Mouse (Mus musculus) CH12.LX (cell line): ENCODE results near the gene Srgn. TPM values are rescaled to one million over a fixed set of nuclear protein-coding genes. Genes with fewer than 3 reads are reported as not detected.

ENCODE experiments used
- DNase-seq: peaks from one replicate; pipeline ENCODE4 v3.0.0-alpha.2; 2013; ENCODE audit errors: extremely low read depth
- H3K27ac ChIP-seq: 2 replicates; pipeline ENCODE4 v1.5.1; 2012; ENCODE audit warnings: low read depth, mild to moderate bottlenecking, control low read depth, moderate library complexity; ENCODE audit not compliant: insufficient read depth
- H3K27me3 ChIP-seq: replicated peaks from 2 replicates; pipeline ENCODE3; 2012; ENCODE audit warnings: inconsistent platforms
- H3K36me3 ChIP-seq, 2 experiments: replicated peaks in 1 of 2; 2 replicates each; pipeline versions ENCODE3 to v1.6.1; 2012; ENCODE audit warnings: inconsistent platforms in 1 of 2, low read length in 1 of 2, mild to moderate bottlenecking in 1 of 2, mixed read lengths in 1 of 2, moderate library complexity in 1 of 2; ENCODE audit not compliant: control insufficient read depth in 1 of 2, insufficient read depth in 1 of 2
- H3K4me1 ChIP-seq, 2 experiments: 2 replicates each; pipeline ENCODE4 v1.6.1; 2012; ENCODE audit warnings: inconsistent platforms in 1 of 2, moderate library complexity in 1 of 2; ENCODE audit not compliant: insufficient read depth in 2 of 2, control insufficient read depth in 1 of 2
- H3K4me2 ChIP-seq: 2 replicates; pipeline ENCODE4 v1.6.1; 2012; ENCODE audit warnings: low read depth, mild to moderate bottlenecking, control low read depth; ENCODE audit not compliant: poor library complexity, insufficient read depth, severe bottlenecking
- H3K4me3 ChIP-seq, 3 experiments: fragments of 150-350 bp in 1 of 3; sonication (generic) in 1 of 3; replicated peaks in 1 of 3; 2 replicates each; pipeline versions ENCODE3 to v1.5.1; 2011 to 2012; ENCODE audit warnings: low read depth in 2 of 3, low read length in 2 of 3, mild to moderate bottlenecking in 2 of 3, moderate library complexity in 2 of 3, control low read depth in 1 of 3, improper control_type of control experiment in 1 of 3, inconsistent platforms in 1 of 3, mixed read lengths in 1 of 3; ENCODE audit not compliant: poor library complexity in 1 of 3
- H3K79me2 ChIP-seq: replicated peaks from 2 replicates; pipeline ENCODE4 v1.6.1; 2012; ENCODE audit warnings: mild to moderate bottlenecking, moderate library complexity; ENCODE audit not compliant: control insufficient read depth, poor library complexity, insufficient read depth, severe bottlenecking; ENCODE audit errors: extremely low read depth
- H3K9ac ChIP-seq: 2 replicates; pipeline ENCODE4 v1.6.1; 2012; ENCODE audit warnings: low read depth, mild to moderate bottlenecking, control low read depth, moderate library complexity; ENCODE audit not compliant: insufficient read depth
- H3K9me3 ChIP-seq: replicated peaks from 2 replicates; pipeline ENCODE3; 2012; ENCODE audit warnings: low read length, inconsistent platforms, mixed read lengths
- BHLHE40 ChIP-seq: IDR thresholded peaks from 2 replicates; pipeline ENCODE4 v1.6.1; 2011; ENCODE audit warnings: mild to moderate bottlenecking, low read depth, low read length, improper control_type of control experiment
- CHD1 ChIP-seq: IDR thresholded peaks from 2 replicates; pipeline ENCODE4 v1.6.1; 2012; ENCODE audit warnings: low read depth, low read length, improper control_type of control experiment, inconsistent platforms
- CHD2 ChIP-seq: IDR thresholded peaks from 2 replicates; pipeline ENCODE4 v1.6.1; 2011; ENCODE audit warnings: low read length, improper control_type of control experiment
- CTCF ChIP-seq, 2 experiments: IDR thresholded peaks in 1 of 2; conservative IDR thresholded peaks in 1 of 2; 2 replicates each; pipeline ENCODE4 v1.5.1; 2011 to 2012; ENCODE audit warnings: low read depth in 2 of 2, low read length in 2 of 2, improper control_type of control experiment in 1 of 2, inconsistent platforms in 1 of 2, mild to moderate bottlenecking in 1 of 2, moderate library complexity in 1 of 2
- E2F4 ChIP-seq: IDR thresholded peaks from 2 replicates; pipeline ENCODE4 v1.6.1; 2011; ENCODE audit warnings: low read depth, low read length, improper control_type of control experiment; ENCODE audit not compliant: insufficient replicate concordance
- ELF1 ChIP-seq: IDR thresholded peaks from 2 replicates; pipeline ENCODE4 v1.6.1; 2014; ENCODE audit warnings: low read depth, mild to moderate bottlenecking, inconsistent platforms, low read length, improper control_type of control experiment
- EP300 ChIP-seq: IDR thresholded peaks from 2 replicates; pipeline ENCODE4 v1.6.1; 2011; ENCODE audit warnings: low read length, improper control_type of control experiment
- ETS1 ChIP-seq: conservative IDR thresholded peaks from 2 replicates; pipeline ENCODE4 v1.6.1; 2012; ENCODE audit warnings: low read depth, mild to moderate bottlenecking, inconsistent platforms, low read length, improper control_type of control experiment, moderate library complexity
- GABPA ChIP-seq: IDR thresholded peaks from 2 replicates; pipeline ENCODE4 v1.6.1; 2012; ENCODE audit warnings: low read depth, low read length, improper control_type of control experiment, inconsistent platforms; ENCODE audit not compliant: insufficient replicate concordance
- HCFC1 ChIP-seq: IDR thresholded peaks from 2 replicates; pipeline ENCODE4 v1.6.1; 2012; ENCODE audit warnings: low read depth, mild to moderate bottlenecking, inconsistent platforms, low read length, improper control_type of control experiment
- IRF4 ChIP-seq: IDR thresholded peaks from 2 replicates; pipeline ENCODE4 v1.6.1; 2014; ENCODE audit warnings: low read depth, mild to moderate bottlenecking, inconsistent platforms, low read length, improper control_type of control experiment
- JUN ChIP-seq: IDR thresholded peaks from 2 replicates; pipeline ENCODE4 v1.6.1; 2011; ENCODE audit warnings: low read depth, mild to moderate bottlenecking, low read length, improper control_type of control experiment, moderate library complexity; ENCODE audit not compliant: insufficient read depth
- JUND ChIP-seq: conservative IDR thresholded peaks from 2 replicates; pipeline ENCODE4 v1.6.1; 2011; ENCODE audit warnings: low read depth, low read length, improper control_type of control experiment
- KAT2A ChIP-seq: IDR thresholded peaks from 2 replicates; pipeline ENCODE4 v1.6.1; 2012; ENCODE audit warnings: low read length, improper control_type of control experiment, inconsistent platforms; ENCODE audit not compliant: insufficient replicate concordance
- MAFK ChIP-seq: IDR thresholded peaks from 2 replicates; pipeline ENCODE4 v1.6.1; 2011; ENCODE audit warnings: low read length, improper control_type of control experiment; ENCODE audit not compliant: insufficient replicate concordance
- MAX ChIP-seq: IDR thresholded peaks from 2 replicates; pipeline ENCODE4 v1.6.1; 2011; ENCODE audit warnings: low read length, improper control_type of control experiment
- MAZ ChIP-seq: IDR thresholded peaks from 2 replicates; pipeline ENCODE4 v1.6.1; 2012; ENCODE audit warnings: low read depth, mild to moderate bottlenecking, inconsistent platforms, low read length, improper control_type of control experiment, moderate library complexity
- MEF2A ChIP-seq: IDR thresholded peaks from 2 replicates; pipeline ENCODE4 v1.6.1; 2014; ENCODE audit warnings: low read depth, mild to moderate bottlenecking, inconsistent platforms, low read length, improper control_type of control experiment, borderline replicate concordance
- MXI1 ChIP-seq: IDR thresholded peaks from 2 replicates; pipeline ENCODE4 v1.6.1; 2011; ENCODE audit warnings: mild to moderate bottlenecking, low read depth, low read length, improper control_type of control experiment
- MYC ChIP-seq: IDR thresholded peaks from 2 replicates; pipeline ENCODE4 v1.6.1; 2011; ENCODE audit warnings: low read depth, mild to moderate bottlenecking, improper control_type of control experiment, low read length
- NELFE ChIP-seq: IDR thresholded peaks from 2 replicates; pipeline ENCODE4 v1.6.1; 2011; ENCODE audit warnings: low read depth, low read length, improper control_type of control experiment
- NRF1 ChIP-seq: IDR thresholded peaks from 2 replicates; pipeline ENCODE4 v1.6.1; 2014; ENCODE audit warnings: low read depth, mild to moderate bottlenecking, inconsistent platforms, low read length, improper control_type of control experiment, moderate library complexity
- PAX5 ChIP-seq: IDR thresholded peaks from 2 replicates; pipeline ENCODE4 v1.6.1; 2012; ENCODE audit warnings: low read length, inconsistent platforms, mixed read lengths
- POLR2A ChIP-seq: IDR thresholded peaks from 2 replicates; pipeline ENCODE4 v1.6.1; 2011; ENCODE audit warnings: low read depth, mild to moderate bottlenecking, improper control_type of control experiment, low read length
- POLR2AphosphoS2 ChIP-seq: IDR thresholded peaks from 2 replicates; pipeline ENCODE4 v1.6.1; 2011; ENCODE audit warnings: low read depth, low read length, improper control_type of control experiment
- RAD21 ChIP-seq: IDR thresholded peaks from 2 replicates; pipeline ENCODE4 v1.6.1; 2011; ENCODE audit warnings: low read depth, mild to moderate bottlenecking, low read length, improper control_type of control experiment, moderate library complexity
- RCOR1 ChIP-seq: conservative IDR thresholded peaks from 2 replicates; pipeline ENCODE4 v1.6.1; 2012; ENCODE audit warnings: low read depth, mild to moderate bottlenecking, inconsistent platforms, low read length, improper control_type of control experiment
- SIN3A ChIP-seq: IDR thresholded peaks from 2 replicates; pipeline ENCODE4 v1.6.1; 2012; ENCODE audit warnings: low read length, improper control_type of control experiment, inconsistent platforms
- SMC3 ChIP-seq: IDR thresholded peaks from 2 replicates; pipeline ENCODE4 v1.6.1; 2011; ENCODE audit warnings: low read depth, low read length, improper control_type of control experiment
- TBP ChIP-seq: conservative IDR thresholded peaks from 2 replicates; pipeline ENCODE4 v1.6.1; 2011; ENCODE audit warnings: low read depth, low read length, improper control_type of control experiment
- TCF12 ChIP-seq: IDR thresholded peaks from 2 replicates; pipeline ENCODE4 v1.6.1; 2014; ENCODE audit warnings: low read depth, mild to moderate bottlenecking, inconsistent platforms, low read length, improper control_type of control experiment
- UBTF ChIP-seq: IDR thresholded peaks from 2 replicates; pipeline ENCODE4 v1.6.1; 2012; ENCODE audit warnings: low read depth, mild to moderate bottlenecking, inconsistent platforms, low read length, improper control_type of control experiment, moderate library complexity
- USF1 ChIP-seq: IDR thresholded peaks from 2 replicates; pipeline ENCODE4 v1.6.1; 2014; ENCODE audit warnings: low read depth, mild to moderate bottlenecking, inconsistent platforms, low read length, improper control_type of control experiment
- USF2 ChIP-seq: conservative IDR thresholded peaks from 2 replicates; pipeline ENCODE4 v1.6.1; 2011; ENCODE audit warnings: low read depth, low read length, improper control_type of control experiment
- ZC3H11A ChIP-seq: IDR thresholded peaks from 2 replicates; pipeline ENCODE4 v1.6.1; 2012; ENCODE audit warnings: low read depth, mild to moderate bottlenecking, inconsistent platforms, low read length, improper control_type of control experiment
- ZKSCAN1 ChIP-seq: IDR thresholded peaks from 2 replicates; pipeline ENCODE4 v1.6.1; 2012; ENCODE audit warnings: low read depth, inconsistent platforms, low read length, improper control_type of control experiment, borderline replicate concordance
- ZMIZ1 ChIP-seq: IDR thresholded peaks from 2 replicates; pipeline ENCODE4 v1.6.1; 2012; ENCODE audit warnings: low read depth, mild to moderate bottlenecking, inconsistent platforms, low read length, improper control_type of control experiment
- ZNF384 ChIP-seq: IDR thresholded peaks from 2 replicates; pipeline ENCODE4 v1.6.1; 2012; ENCODE audit warnings: low read depth, low read length, improper control_type of control experiment, inconsistent platforms
- dilution Hi-C: fragments of 300-500 bp; cut with MboI; formaldehyde crosslinking; loops from 2 replicates; pipeline ENCODE4 v1.14.3; 2020; ENCODE audit warnings: low sequenced_read_pairs; ENCODE audit not compliant: extremely low pct_unique_long_range_greater_than_20kb, extremely low pct_ligation_motif_present
- in situ Hi-C: fragments of 300-500 bp; cut with MboI; formaldehyde crosslinking; loops from 3 replicates; pipeline ENCODE4 v1.14.3; 2019; ENCODE audit warnings: low sequenced_read_pairs, low pct_ligation_motif_present, low pct_unique_long_range_greater_than_20kb, mixed read lengths
- polyA plus RNA-seq: library from polyadenylated mRNA; unstranded; fragments of >175 nt; gene quantifications from 2 replicates; pipeline ENCODE4 v1.2.1, GENCODE M21; 2012; ENCODE audit warnings: low read depth; ENCODE audit not compliant: insufficient read length
- total RNA-seq, 2 experiments: library from RNA; depleted of rRNA; stranded (reverse); fragments of 300-350 nt in 1 of 2; fragments of >200 nt in 1 of 2; gene quantifications; 2 replicates each; pipeline ENCODE4 v1.2.3; 2012 to 2014

Gene Srgn
- total and polyA plus RNA-seq, 3 experiments: 189 to 519 (median 516) TPM

GRCm38 (mm10) chr10:62506019-62506556 is 21.2 kb downstream of the Srgn start:
- Histone ChIP-seq H3K27ac (peak overlapping the region; percentile 90), H3K9ac (peak overlapping the region; percentile 93), H3K4me2 (peak overlapping the region; percentile 80), H3K4me1 (peaks cover 8 to 58% of the 10 kb centered on the region in 2 experiments), H3K79me2 (peaks cover 55% of the 10 kb centered on the region), H3K27me3 (no peaks in the 10 kb centered on the region), H3K4me3 (peak overlapping the region; percentile 46 to 76 (median 66)), H3K36me3 (peaks cover 0 to 3% of the 10 kb centered on the region in 2 experiments), H3K9me3 (peaks cover 2% of the 10 kb centered on the region)
- in situ Hi-C loops: loop anchor here (5.0 kb wide), 1 partner anchor 36 kb away; no protein-coding TSS in a partner anchor
- TF ChIP-seq NRF1 (no peak), MXI1 (peak; percentile 97), IRF4 (peak; percentile 22; the same call in 1 of the 2 replicates), ZMIZ1 (no peak), USF1 (peak; percentile 29; the same call in 1 of the 2 replicates), NELFE (no peak), UBTF (peak; percentile 66; the same call in 1 of the 2 replicates), JUN (peak; percentile 69), KAT2A (no peak), MEF2A (peak; percentile 78; the same call in 1 of the 2 replicates), ETS1 (peak; percentile 94; the same call in 1 of the 2 replicates), TBP (peak; percentile 82; the same call in 1 of the 2 replicates), SIN3A (peak; percentile 75; the same call in 1 of the 2 replicates), CTCF (conservative IDR thresholded peaks at IDR 0.05 in 1 of 2, IDR thresholded peaks at IDR 0.05 in 1 of 2; ENCODE audit: low read depth in 2 of 2, low read length in 2 of 2) (no peak), POLR2A (peak; percentile 60; the same call in 1 of the 2 replicates), RAD21 (no peak), PAX5 (no peak), EP300 (peak; percentile 44), ZKSCAN1 (no peak), CHD2 (peak; percentile 35), MAX (peak; percentile 98), MAFK (0 out of 2 replicates have a peak, but pooled peaks have one; percentile 39), GABPA (no peak), HCFC1 (no peak), MYC (peak; percentile 97), POLR2AphosphoS2 (no peak), CHD1 (peak; percentile 21; the same call in 1 of the 2 replicates), ELF1 (peak; percentile 83), JUND (peak; percentile 82), BHLHE40 (peak; percentile 92), USF2 (no peak; the same call in 1 of the 2 replicates), RCOR1 (0 out of 2 replicates have a peak, but pooled peaks have one; percentile 8), MAZ (0 out of 2 replicates have a peak, but pooled peaks have one; percentile 9), E2F4 (no peak), ZNF384 (no peak), SMC3 (no peak), ZC3H11A (no peak), TCF12 (no peak; the same call in 1 of the 2 replicates)
- dilution Hi-C loops: no loop called here
- DNase-seq: peak; percentile 88
